Mouse (Mus musculus): ENCODE data around the gene Zdhhc9. TPM values are rescaled to one million over a fixed set of nuclear protein-coding genes. Genes with fewer than 3 reads are reported as not detected.

Zdhhc9 gene
- polyA plus RNA-seq, 1 experiment = 12.0 TPM

- no peak overlapping the region; the same call in 1 of the 2 replicates for H3K4me3 ChIP-seq (ENCODE audit: insufficient read depth, low read depth, low read length)
These were observed 84.3 kb downstream of the Zdhhc9 start for GRCm38 (mm10) chrX:48124132-48125071.

More at GRCm38 (mm10) chrX:48124132-48125071, 84.3 kb downstream of the Zdhhc9 start:
- Histone ChIP-seq H3K27ac (replicated peaks; ENCODE audit: low read depth, low read length) (no peak overlapping the region), H3K4me1 (ENCODE audit: control insufficient read depth, insufficient read depth, insufficient read length, low read length) (peaks cover 3% of the 10 kb centered on the region; the same call in 1 of the 2 replicates)

Other genes starting within 250 kb of the Zdhhc9 start
- gene Apln, start 174.0 kb downstream of the Zdhhc9 start, polyA plus RNA-seq (2012; ENCODE audit: insufficient read depth, insufficient read length, missing spikeins) = 2.0 and 2.2 TPM in 2 replicates
- gene Xpnpep2, start 100.2 kb downstream of the Zdhhc9 start, polyA plus RNA-seq (2012; ENCODE audit: insufficient read depth, insufficient read length, missing spikeins) = 1.2 and 3.1 TPM in 2 replicates
- gene Sash3, start 62.4 kb downstream of the Zdhhc9 start, polyA plus RNA-seq (2012; ENCODE audit: insufficient read depth, insufficient read length, missing spikeins) = 1.3 and 1.4 TPM in 2 replicates
- gene Utp14a, start 48.0 kb upstream of the Zdhhc9 start, polyA plus RNA-seq (2012; ENCODE audit: insufficient read depth, insufficient read length, missing spikeins) = 5.1 and 5.6 TPM in 2 replicates
- gene Bcorl1, start 132.5 kb upstream of the Zdhhc9 start, polyA plus RNA-seq (2012; ENCODE audit: insufficient read depth, insufficient read length, missing spikeins) = 4.0 and 8.8 TPM in 2 replicates